Mouse (Mus musculus): Measurements from ENCODE around the gene Neu3. TPM values are rescaled to one million over a fixed set of nuclear protein-coding genes. Genes with fewer than 3 reads are reported as not detected.

Gene Neu3
- 1.5 and 1.6 TPM in 2 replicates for polyA plus RNA-seq (2014; fragmentation: Nextera tagmentation; extraction: Ambion mirVana)

- H3K9ac ChIP-seq (ENCODE audit: low read length), result peak within 1 kb of the TSS; percentile 65
- ATAC-seq (ENCODE audit: low FRiP score) (peak; percentile 97), DNase-seq (ENCODE audit: low spot score, missing footprints) (peak; percentile 98)
- no peaks in the 10 kb centered on the region for H3K36me3 ChIP-seq (ENCODE audit: control insufficient read depth, insufficient read depth, low read length)
- H3K27me3 ChIP-seq (ENCODE audit: control insufficient read depth, insufficient read depth, low read length), result no peaks in the 10 kb centered on the region
- peaks cover 5% of the 10 kb centered on the region; the same call in 1 of the 2 replicates for H3K4me1 ChIP-seq (ENCODE audit: control insufficient read depth, insufficient read depth, low read length)
- peak within 1 kb of the TSS; percentile 41 for H3K4me3 ChIP-seq (ENCODE audit: low read depth, low read length)
- peak within 1 kb of the TSS; percentile 30; the same call in 1 of the 2 replicates for H3K27ac ChIP-seq (ENCODE audit: low read depth, low read length)
- H3K4me2 ChIP-seq, result peak within 1 kb of the TSS; percentile 67
- no peaks in the 10 kb centered on the region for H3K9me3 ChIP-seq (ENCODE audit: control insufficient read depth, low read length)
- WGBS, result under 1% methylated on average over 26 of the region's 26 CpGs
Observed at GRCm38 (mm10) chr7:99828083-99828570, at the start of gene Neu3. Gene Neu3 (minus strand): TSS chr7:99828417.

- Histone ChIP-seq H3K4me2 (no peak overlapping the region), H3K9me3 (ENCODE audit: control insufficient read depth, low read length) (no peaks in the 10 kb centered on the region), H3K9ac (ENCODE audit: low read length) (no peak overlapping the region), H3K36me3 (ENCODE audit: control insufficient read depth, insufficient read depth, low read length) (no peaks in the 10 kb centered on the region), H3K27ac (ENCODE audit: low read depth, low read length) (no peak overlapping the region), H3K27me3 (ENCODE audit: control insufficient read depth, insufficient read depth, low read length) (no peaks in the 10 kb centered on the region), H3K4me3 (ENCODE audit: low read depth, low read length) (no peak overlapping the region), H3K4me1 (ENCODE audit: control insufficient read depth, insufficient read depth, low read length) (no peaks in the 10 kb centered on the region)
- peak; percentile 46; the same call in 1 of the 2 replicates for ATAC-seq (ENCODE audit: low FRiP score)
- peak; percentile 96 for DNase-seq (ENCODE audit: low spot score, missing footprints)
- under 1% methylated on average over 3 of the region's 3 CpGs for WGBS
Observed at GRCm38 (mm10) chr7:99876345-99876744, 48.1 kb upstream of the Neu3 start.

GRCm38 (mm10) chr7:99875891-99876290 is 47.7 kb upstream of the Neu3 start:
- Histone ChIP-seq H3K36me3 (ENCODE audit: control insufficient read depth, insufficient read depth, low read length) (no peaks in the 10 kb centered on the region), H3K4me3 (ENCODE audit: low read depth, low read length) (no peak overlapping the region), H3K9ac (ENCODE audit: low read length) (no peak overlapping the region), H3K9me3 (ENCODE audit: control insufficient read depth, low read length) (no peaks in the 10 kb centered on the region), H3K4me2 (no peak overlapping the region), H3K27ac (ENCODE audit: low read depth, low read length) (no peak overlapping the region), H3K27me3 (ENCODE audit: control insufficient read depth, insufficient read depth, low read length) (no peaks in the 10 kb centered on the region), H3K4me1 (ENCODE audit: control insufficient read depth, insufficient read depth, low read length) (no peaks in the 10 kb centered on the region)
- ATAC-seq (ENCODE audit: low FRiP score) (no peak), DNase-seq (ENCODE audit: low spot score, missing footprints) (no peak)
- WGBS, result 50% methylated on average over 5 of the region's 5 CpGs

GRCm38 (mm10) chr7:99873965-99874364 is 45.7 kb upstream of the Neu3 start:
- Histone ChIP-seq H3K4me3 (ENCODE audit: low read depth, low read length) (no peak overlapping the region), H3K4me2 (no peak overlapping the region), H3K27me3 (ENCODE audit: control insufficient read depth, insufficient read depth, low read length) (no peaks in the 10 kb centered on the region), H3K9ac (ENCODE audit: low read length) (no peak overlapping the region), H3K9me3 (ENCODE audit: control insufficient read depth, low read length) (no peaks in the 10 kb centered on the region), H3K27ac (ENCODE audit: low read depth, low read length) (no peak overlapping the region), H3K4me1 (ENCODE audit: control insufficient read depth, insufficient read depth, low read length) (no peaks in the 10 kb centered on the region), H3K36me3 (ENCODE audit: control insufficient read depth, insufficient read depth, low read length) (no peaks in the 10 kb centered on the region)
- WGBS, result 79% methylated on average over 6 of the region's 6 CpGs
- ATAC-seq (ENCODE audit: low FRiP score) (no peak), DNase-seq (ENCODE audit: low spot score, missing footprints) (no peak)

GRCm38 (mm10) chr7:99869296-99869695 is 41.1 kb upstream of the Neu3 start:
- 77% methylated on average over 4 of the region's 4 CpGs for WGBS
- Histone ChIP-seq H3K9me3 (ENCODE audit: control insufficient read depth, low read length) (no peaks in the 10 kb centered on the region), H3K4me2 (no peak overlapping the region), H3K4me1 (ENCODE audit: control insufficient read depth, insufficient read depth, low read length) (no peaks in the 10 kb centered on the region), H3K27ac (ENCODE audit: low read depth, low read length) (no peak overlapping the region), H3K4me3 (ENCODE audit: low read depth, low read length) (no peak overlapping the region), H3K9ac (ENCODE audit: low read length) (no peak overlapping the region), H3K36me3 (ENCODE audit: control insufficient read depth, insufficient read depth, low read length) (no peaks in the 10 kb centered on the region), H3K27me3 (ENCODE audit: control insufficient read depth, insufficient read depth, low read length) (no peaks in the 10 kb centered on the region)
- DNase-seq (ENCODE audit: low spot score, missing footprints) (no peak), ATAC-seq (ENCODE audit: low FRiP score) (no peak)

GRCm38 (mm10) chr7:99865219-99865618 is 37.0 kb upstream of the Neu3 start:
- DNase-seq (ENCODE audit: low spot score, missing footprints) (peak; percentile 72), ATAC-seq (ENCODE audit: low FRiP score) (no peak)
- H3K27me3 ChIP-seq (ENCODE audit: control insufficient read depth, insufficient read depth, low read length), result no peaks in the 10 kb centered on the region
- whole genome bisulfite sequencing, result 42% methylated on average over 3 of the region's 3 CpGs
- no peak overlapping the region for H3K9ac ChIP-seq (ENCODE audit: low read length)
- no peaks in the 10 kb centered on the region for H3K9me3 ChIP-seq (ENCODE audit: control insufficient read depth, low read length)
- H3K4me3 ChIP-seq (ENCODE audit: low read depth, low read length), result no peak overlapping the region
- no peak overlapping the region for H3K4me2 ChIP-seq
- no peaks in the 10 kb centered on the region for H3K36me3 ChIP-seq (ENCODE audit: control insufficient read depth, insufficient read depth, low read length)
- no peak overlapping the region for H3K27ac ChIP-seq (ENCODE audit: low read depth, low read length)
- peaks cover 7% of the 10 kb centered on the region; the same call in 1 of the 2 replicates for H3K4me1 ChIP-seq (ENCODE audit: control insufficient read depth, insufficient read depth, low read length)

- Histone ChIP-seq H3K4me3 (ENCODE audit: low read depth, low read length) (no peak overlapping the region), H3K27me3 (ENCODE audit: control insufficient read depth, insufficient read depth, low read length) (no peaks in the 10 kb centered on the region), H3K9ac (ENCODE audit: low read length) (no peak overlapping the region), H3K9me3 (ENCODE audit: control insufficient read depth, low read length) (no peaks in the 10 kb centered on the region), H3K4me1 (ENCODE audit: control insufficient read depth, insufficient read depth, low read length) (peaks cover 7% of the 10 kb centered on the region; the same call in 1 of the 2 replicates), H3K27ac (ENCODE audit: low read depth, low read length) (no peak overlapping the region), H3K4me2 (no peak overlapping the region), H3K36me3 (ENCODE audit: control insufficient read depth, insufficient read depth, low read length) (no peaks in the 10 kb centered on the region)
- 48% methylated on average over 11 of the region's 11 CpGs for WGBS
- DNase-seq (ENCODE audit: low spot score, missing footprints), result peak; percentile 87
- 0 out of 2 replicates have a peak, but pooled peaks have one; percentile 50 for ATAC-seq (ENCODE audit: low FRiP score)
Observed at GRCm38 (mm10) chr7:99864241-99865028, 36.2 kb upstream of the Neu3 start.

- ATAC-seq (ENCODE audit: low FRiP score), result no peak
- no peak within 1 kb of the TSS for H3K4me2 ChIP-seq
- WGBS, result 62% methylated on average over 7 of the region's 7 CpGs
- no peaks in the 10 kb centered on the region for H3K36me3 ChIP-seq (ENCODE audit: control insufficient read depth, insufficient read depth, low read length)
- H3K9ac ChIP-seq (ENCODE audit: low read length), result no peak within 1 kb of the TSS
- H3K27ac ChIP-seq (ENCODE audit: low read depth, low read length), result no peak within 1 kb of the TSS
- H3K4me1 ChIP-seq (ENCODE audit: control insufficient read depth, insufficient read depth, low read length), result peaks cover 11% of the 10 kb centered on the region; the same call in 1 of the 2 replicates
- DNase-seq (ENCODE audit: low spot score, missing footprints), result no peak
- no peak within 1 kb of the TSS for H3K4me3 ChIP-seq (ENCODE audit: low read depth, low read length)
- H3K27me3 ChIP-seq (ENCODE audit: control insufficient read depth, insufficient read depth, low read length), result no peaks in the 10 kb centered on the region
- H3K9me3 ChIP-seq (ENCODE audit: control insufficient read depth, low read length), result no peaks in the 10 kb centered on the region
Observed at GRCm38 (mm10) chr7:99863362-99863761, 35.1 kb upstream of the Neu3 start, which contains the start of gene Spcs2. Gene Spcs2 (minus strand): TSS chr7:99863462.
